Mouse (Mus musculus) splenic B cell, adult 2 months (primary cell): ENCODE measurements around the gene Lmf1.

Experiments
- DNase-seq: peaks from one replicate; pipeline ENCODE4 v3.0.0-alpha.2; 2011; ENCODE audit warnings: low read depth, low spot score
- H3K27me3 ChIP-seq: 2 replicates; pipeline ENCODE4 v1.6.1; 2012; ENCODE audit warnings: mild to moderate bottlenecking, low read length, moderate library complexity, mixed read lengths; ENCODE audit not compliant: control insufficient read depth, poor library complexity, insufficient read depth, severe bottlenecking
- H3K36me3 ChIP-seq: 2 replicates; pipeline ENCODE4 v1.6.1; 2012; ENCODE audit warnings: mild to moderate bottlenecking, low read length, moderate library complexity, mixed read lengths; ENCODE audit not compliant: control insufficient read depth, poor library complexity, insufficient read depth, severe bottlenecking

Lmf1 gene

DNA sequence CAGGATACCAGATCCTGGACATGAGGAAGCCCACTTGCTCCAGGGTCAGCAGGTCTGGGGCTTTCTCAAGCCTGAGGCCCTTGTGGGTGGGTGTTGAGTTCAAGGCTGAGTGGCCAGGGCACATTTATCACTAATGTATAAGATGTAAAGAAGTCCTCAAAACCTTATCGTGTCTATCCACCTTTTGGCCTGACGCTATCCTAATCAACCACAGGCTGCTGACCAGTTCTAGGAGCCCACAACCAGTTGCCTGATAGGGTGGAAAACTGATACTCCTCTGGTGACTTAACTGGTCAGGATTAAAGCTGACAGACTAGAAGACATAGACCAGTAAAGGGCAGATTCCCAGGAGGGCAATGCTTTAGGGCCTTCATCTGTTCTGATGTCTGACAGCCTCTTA, 131.1 kb downstream of the Lmf1 start:
- no peaks in the 10 kb centered on the region for H3K27me3 ChIP-seq
- no peaks in the 10 kb centered on the region for H3K36me3 ChIP-seq
- DNase-seq = no peak

- Histone ChIP-seq H3K27me3 (no peaks in the 10 kb centered on the region), H3K36me3 (no peaks in the 10 kb centered on the region)
- no peak for DNase-seq
Observed at GRCm38 (mm10) chr17:25711136-25711535, 132.3 kb downstream of the Lmf1 start.
